Mouse (Mus musculus): ENCODE data around the gene Kif17. TPM values are rescaled to one million over a fixed set of nuclear protein-coding genes. Genes with fewer than 3 reads are reported as not detected.
A peak's percentile ranks its signal among the peaks of the same experiment; 100 is the strongest.

The Kif17 gene
- polyA plus RNA-seq (2012; rRNA removed) = 2.1 and 3.9 TPM in 2 replicates

GRCm38 (mm10) chr4:138250088-138250960 lies at the start of gene Kif17, which contains the start of gene Sh2d5:
TSS of gene Kif17 (plus strand) at chr4:138250435.
TSS of gene Sh2d5 (plus strand) at chr4:138250403.
- peak; percentile 92 for DNase-seq (ENCODE audit: low read depth)
- TF ChIP-seq CTCF (IDR thresholded peaks at IDR 0.05; ENCODE audit: borderline replicate concordance, extremely low read depth, insufficient read depth, insufficient read length) (no peak), POLR2A (IDR thresholded peaks at IDR 0.05; ENCODE audit: borderline replicate concordance, extremely low read depth, insufficient read depth, insufficient read length, poor library complexity, severe bottlenecking) (no peak)

GRCm38 (mm10) chr4:138200769-138201168 lies 49.5 kb upstream of the Kif17 start:
- no peak for TF ChIP-seq POLR2A (IDR thresholded peaks at IDR 0.05; ENCODE audit: borderline replicate concordance, extremely low read depth, insufficient read depth, insufficient read length, poor library complexity, severe bottlenecking)
- no peak for TF ChIP-seq CTCF (IDR thresholded peaks at IDR 0.05; ENCODE audit: borderline replicate concordance, extremely low read depth, insufficient read depth, insufficient read length)
- DNase-seq (ENCODE audit: low read depth) = no peak

GRCm38 (mm10) chr4:138201696-138202095 lies 48.5 kb upstream of the Kif17 start:
- DNase-seq (ENCODE audit: low read depth) = no peak
- TF ChIP-seq POLR2A (IDR thresholded peaks at IDR 0.05; ENCODE audit: borderline replicate concordance, extremely low read depth, insufficient read depth, insufficient read length, poor library complexity, severe bottlenecking) (no peak), CTCF (IDR thresholded peaks at IDR 0.05; ENCODE audit: borderline replicate concordance, extremely low read depth, insufficient read depth, insufficient read length) (no peak)

DNA sequence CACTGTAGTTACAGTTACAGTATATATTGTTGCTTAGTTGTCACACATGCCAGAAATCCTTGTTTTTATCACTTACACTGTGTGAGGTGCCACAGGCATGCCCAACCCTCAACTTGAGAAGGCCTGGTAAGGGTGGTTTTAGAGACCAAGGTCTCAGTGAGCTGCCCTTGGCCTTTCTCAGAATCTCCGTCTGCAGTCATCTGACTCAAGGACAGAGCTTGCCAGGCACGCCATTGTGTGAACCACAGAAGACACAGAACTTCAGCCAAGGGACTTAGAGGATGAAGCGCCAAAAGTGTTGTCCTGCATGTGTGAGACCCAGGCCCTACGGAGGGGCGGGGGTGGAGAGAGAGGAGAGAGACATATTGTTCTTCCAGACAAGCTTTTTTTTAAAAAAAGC lies 40.1 kb upstream of the Kif17 start:
- no peak for DNase-seq (ENCODE audit: low read depth)
- no peak for TF ChIP-seq CTCF (IDR thresholded peaks at IDR 0.05; ENCODE audit: borderline replicate concordance, extremely low read depth, insufficient read depth, insufficient read length)
- no peak for TF ChIP-seq POLR2A (IDR thresholded peaks at IDR 0.05; ENCODE audit: borderline replicate concordance, extremely low read depth, insufficient read depth, insufficient read length, poor library complexity, severe bottlenecking)

- no peak for DNase-seq (ENCODE audit: low read depth)
- TF ChIP-seq POLR2A (IDR thresholded peaks at IDR 0.05; ENCODE audit: borderline replicate concordance, extremely low read depth, insufficient read depth, insufficient read length, poor library complexity, severe bottlenecking) = no peak
- TF ChIP-seq CTCF (IDR thresholded peaks at IDR 0.05; ENCODE audit: borderline replicate concordance, extremely low read depth, insufficient read depth, insufficient read length) = no peak
Observed at GRCm38 (mm10) chr4:138213861-138214260, 36.4 kb upstream of the Kif17 start.

GRCm38 (mm10) chr4:138215671-138216199 lies 34.5 kb upstream of the Kif17 start:
- DNase-seq (ENCODE audit: low read depth) = no peak
- TF ChIP-seq POLR2A (IDR thresholded peaks at IDR 0.05; ENCODE audit: borderline replicate concordance, extremely low read depth, insufficient read depth, insufficient read length, poor library complexity, severe bottlenecking) (no peak), CTCF (IDR thresholded peaks at IDR 0.05; ENCODE audit: borderline replicate concordance, extremely low read depth, insufficient read depth, insufficient read length) (no peak)

- DNase-seq (ENCODE audit: low read depth) = peak; percentile 88
- TF ChIP-seq CTCF (IDR thresholded peaks at IDR 0.05; ENCODE audit: borderline replicate concordance, extremely low read depth, insufficient read depth, insufficient read length) (no peak), POLR2A (IDR thresholded peaks at IDR 0.05; ENCODE audit: borderline replicate concordance, extremely low read depth, insufficient read depth, insufficient read length, poor library complexity, severe bottlenecking) (peak; percentile 89)
Observed at GRCm38 (mm10) chr4:138216200-138216890, 33.9 kb upstream of the Kif17 start, which contains the start of gene Hp1bp3. TSS of gene Hp1bp3 (plus strand) at chr4:138216296.

DNA sequence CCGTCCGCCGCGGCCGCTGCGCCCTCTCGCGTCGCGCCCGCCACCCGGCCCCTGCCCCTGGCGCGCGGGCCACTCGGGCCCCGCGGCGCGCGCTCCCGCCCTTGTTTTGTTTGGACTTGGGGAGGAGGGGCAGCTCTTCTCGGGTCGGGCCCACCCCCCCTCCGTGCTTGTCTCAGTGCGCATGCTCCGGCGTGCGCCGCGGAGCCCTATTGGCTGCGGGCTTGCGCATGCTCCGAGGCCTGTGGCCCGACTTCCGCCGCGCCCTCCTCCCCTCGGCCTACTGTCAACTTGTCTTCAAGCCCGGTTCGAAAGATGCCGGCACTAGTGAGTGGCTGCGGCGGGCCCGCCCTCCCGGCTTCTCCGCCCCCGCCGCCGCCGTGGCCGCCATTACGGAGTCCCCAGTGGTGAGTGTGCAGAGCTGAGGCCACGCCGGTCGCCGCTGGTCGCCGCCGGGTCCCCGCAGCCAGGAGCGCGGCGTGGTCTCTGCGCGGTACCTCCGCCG lies 33.3 kb upstream of the Kif17 start:
- peak; percentile 99 for DNase-seq (ENCODE audit: low read depth)
- no peak for TF ChIP-seq CTCF (IDR thresholded peaks at IDR 0.05; ENCODE audit: borderline replicate concordance, extremely low read depth, insufficient read depth, insufficient read length)
- TF ChIP-seq POLR2A (IDR thresholded peaks at IDR 0.05; ENCODE audit: borderline replicate concordance, extremely low read depth, insufficient read depth, insufficient read length, poor library complexity, severe bottlenecking) = peak; percentile 44; the same call in 1 of the 2 replicates

- TF ChIP-seq CTCF (IDR thresholded peaks at IDR 0.05; ENCODE audit: borderline replicate concordance, extremely low read depth, insufficient read depth, insufficient read length) (no peak), POLR2A (IDR thresholded peaks at IDR 0.05; ENCODE audit: borderline replicate concordance, extremely low read depth, insufficient read depth, insufficient read length, poor library complexity, severe bottlenecking) (no peak)
- DNase-seq (ENCODE audit: low read depth) = no peak
Observed at GRCm38 (mm10) chr4:138217441-138217840, 32.8 kb upstream of the Kif17 start.

DNA sequence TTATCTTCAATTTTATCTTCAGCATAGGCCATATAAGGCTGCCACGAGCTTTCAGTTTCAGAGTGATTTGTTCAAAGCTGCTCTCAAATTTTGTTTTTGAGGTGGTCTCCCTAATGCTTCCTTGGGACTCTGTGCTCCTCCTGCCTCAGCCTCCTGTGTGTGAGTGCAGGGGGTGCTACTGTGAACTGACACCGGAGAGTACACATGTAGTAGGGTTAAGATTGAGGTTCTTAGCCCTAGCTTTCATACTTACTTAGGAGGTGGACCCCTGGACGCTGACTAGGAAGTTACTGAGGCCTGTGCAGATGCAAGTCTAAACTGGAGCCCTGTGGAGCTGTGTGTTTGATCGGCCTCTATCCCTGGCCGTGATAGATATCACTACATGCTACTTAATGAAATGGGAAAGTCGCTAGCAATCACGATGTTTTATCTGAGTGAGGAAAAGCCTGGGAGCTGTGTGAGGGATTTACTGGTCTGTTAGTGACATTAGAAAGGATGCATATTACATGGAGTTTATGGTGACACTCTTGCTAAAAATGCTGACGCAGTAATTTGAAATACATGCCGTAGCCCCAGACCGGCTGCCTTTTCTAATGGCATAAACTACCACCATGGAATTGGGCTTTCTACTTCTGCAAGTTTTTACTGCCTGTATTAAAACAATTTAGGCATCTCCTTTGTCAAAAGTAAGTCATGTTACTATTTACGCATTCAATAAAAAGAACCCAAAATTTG lies 32.1 kb upstream of the Kif17 start:
- no peak for TF ChIP-seq CTCF (IDR thresholded peaks at IDR 0.05; ENCODE audit: borderline replicate concordance, extremely low read depth, insufficient read depth, insufficient read length)
- TF ChIP-seq POLR2A (IDR thresholded peaks at IDR 0.05; ENCODE audit: borderline replicate concordance, extremely low read depth, insufficient read depth, insufficient read length, poor library complexity, severe bottlenecking) = no peak
- no peak for DNase-seq (ENCODE audit: low read depth)

Data from brain, embryonic 14.5 days (tissue).